Mouse (Mus musculus) neural tube, embryonic 12.5 days (tissue): Measurements from ENCODE around the gene Iars2. TPM values are rescaled to one million over a fixed set of nuclear protein-coding genes. Genes with fewer than 3 reads are reported as not detected.

Experiments
- ATAC-seq: fragments of 200-750 bp; cut with Nextera tagmentation; 2 replicates; pipeline ENCODE4 v1.8.0; 2017; ENCODE audit warnings: low read depth, mild to moderate bottlenecking, moderate TSS enrichment, moderate library complexity; ENCODE audit not compliant: low FRiP score
- H3K27ac ChIP-seq: fragments of 300-500 bp; sonication (generic); 2 replicates; pipeline ENCODE4 v1.5.1; 2016
- H3K27me3 ChIP-seq: fragments of 300-500 bp; sonication (generic); replicated peaks from 2 replicates; pipeline ENCODE4 v1.6.1; 2016; ENCODE audit warnings: mild to moderate bottlenecking
- H3K36me3 ChIP-seq: fragments of 300-500 bp; sonication (generic); 2 replicates; pipeline ENCODE4 v1.6.1; 2016; ENCODE audit warnings: mild to moderate bottlenecking
- H3K4me1 ChIP-seq: fragments of 300-500 bp; sonication (generic); 2 replicates; pipeline ENCODE4 v1.6.1; 2016
- H3K4me2 ChIP-seq: fragments of 300-500 bp; sonication (generic); replicated peaks from 2 replicates; pipeline ENCODE4 v1.6.1; 2016; ENCODE audit warnings: mild to moderate bottlenecking
- H3K4me3 ChIP-seq: fragments of 300-500 bp; sonication (generic); 2 replicates; pipeline ENCODE4 v1.5.1; 2016
- H3K9ac ChIP-seq: fragments of 300-500 bp; sonication (generic); 2 replicates; pipeline ENCODE4 v1.6.1; 2016; ENCODE audit warnings: mild to moderate bottlenecking
- H3K9me3 ChIP-seq: fragments of 300-500 bp; sonication (generic); 2 replicates; pipeline ENCODE4 v1.6.1; 2016; ENCODE audit warnings: mild to moderate bottlenecking
- WGBS: fragments of 180-500 bp; shearing (Covaris S2); methylation state at CpG from one replicate; pipeline ENCODE4 v1.1.7; 2016; 5-methylcytosine and 5-hydroxymethylcytosine counted together
- polyA plus RNA-seq: library from polyadenylated mRNA; unstranded; fragments of >200 nt; fragmentation: Nextera tagmentation; extraction: Ambion mirVana; gene quantifications from 2 replicates; pipeline ENCODE4 v1.2.1, GENCODE M21; 2016

The Iars2 gene
- polyA plus RNA-seq, 1 experiment from 2014 or later, result 25.5 TPM

DNA sequence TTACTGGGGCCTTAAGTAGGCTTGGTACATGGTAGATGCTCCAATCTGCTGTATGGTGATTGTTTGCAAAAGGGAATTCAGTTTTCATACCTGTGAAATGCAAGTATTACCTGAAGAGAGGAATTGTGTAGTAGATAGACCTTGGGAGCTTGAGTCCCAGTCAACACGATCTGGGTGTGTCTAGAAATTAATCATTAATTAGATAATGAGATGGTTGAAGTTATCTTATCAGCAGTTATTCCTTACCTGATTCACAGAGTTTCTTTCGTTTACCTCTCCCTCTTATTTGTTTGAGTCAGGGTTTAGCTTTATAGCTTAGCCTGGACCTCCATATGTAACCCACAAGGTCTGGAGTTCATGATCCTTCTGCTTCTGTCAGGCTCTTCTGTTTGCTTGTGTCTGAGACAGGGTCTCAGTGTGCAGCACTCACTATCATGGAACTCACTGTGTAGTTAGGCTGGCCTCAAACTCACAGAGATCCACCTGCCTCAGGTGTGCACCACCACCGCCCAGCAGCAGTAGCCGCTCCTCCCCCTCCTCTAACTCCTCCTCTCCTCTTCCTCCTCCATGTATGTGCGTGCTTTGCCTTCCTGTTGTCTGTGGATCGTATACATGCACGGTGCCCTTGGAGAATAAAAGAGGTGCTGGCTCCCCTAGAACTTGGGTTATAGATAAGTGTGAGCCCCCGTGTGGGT, 58.6 kb downstream of the Iars2 start:
- Histone ChIP-seq H3K36me3 (peaks cover 65% of the 10 kb centered on the region), H3K27ac (no peak overlapping the region), H3K4me3 (no peak overlapping the region), H3K9me3 (peaks cover 5% of the 10 kb centered on the region), H3K4me1 (no peaks in the 10 kb centered on the region), H3K4me2 (no peak overlapping the region), H3K9ac (no peak overlapping the region), H3K27me3 (no peaks in the 10 kb centered on the region)
- no peak for ATAC-seq
- 94% methylated on average over 8 of the region's 8 CpGs for WGBS

DNA sequence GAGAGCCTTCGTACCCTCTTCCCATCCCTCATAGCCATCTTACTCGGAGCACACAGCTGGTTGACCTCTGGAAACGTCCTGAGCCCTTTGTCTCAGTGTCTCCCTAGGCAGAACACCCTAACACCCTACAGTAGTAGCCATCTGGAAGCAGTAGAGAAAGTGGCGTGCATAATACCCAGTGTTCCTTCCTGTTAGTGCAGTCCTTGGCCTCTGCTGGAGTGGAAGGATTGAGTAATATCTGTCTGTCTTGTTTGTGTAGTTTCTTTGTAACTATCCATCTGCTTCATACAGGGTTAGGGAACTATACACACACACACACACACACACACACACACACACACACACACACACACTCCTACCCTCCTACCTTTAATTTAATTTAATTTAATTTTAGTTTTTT, 60.5 kb downstream of the Iars2 start:
- H3K9me3 ChIP-seq, result peaks cover 5% of the 10 kb centered on the region
- no peaks in the 10 kb centered on the region for H3K27me3 ChIP-seq
- no peak overlapping the region for H3K27ac ChIP-seq
- H3K36me3 ChIP-seq, result peaks cover 71% of the 10 kb centered on the region
- H3K9ac ChIP-seq, result no peak overlapping the region
- whole genome bisulfite sequencing, result 86% methylated on average over 4 of the region's 4 CpGs
- no peaks in the 10 kb centered on the region for H3K4me1 ChIP-seq
- ATAC-seq, result no peak
- H3K4me3 ChIP-seq, result no peak overlapping the region
- H3K4me2 ChIP-seq, result no peak overlapping the region

DNA sequence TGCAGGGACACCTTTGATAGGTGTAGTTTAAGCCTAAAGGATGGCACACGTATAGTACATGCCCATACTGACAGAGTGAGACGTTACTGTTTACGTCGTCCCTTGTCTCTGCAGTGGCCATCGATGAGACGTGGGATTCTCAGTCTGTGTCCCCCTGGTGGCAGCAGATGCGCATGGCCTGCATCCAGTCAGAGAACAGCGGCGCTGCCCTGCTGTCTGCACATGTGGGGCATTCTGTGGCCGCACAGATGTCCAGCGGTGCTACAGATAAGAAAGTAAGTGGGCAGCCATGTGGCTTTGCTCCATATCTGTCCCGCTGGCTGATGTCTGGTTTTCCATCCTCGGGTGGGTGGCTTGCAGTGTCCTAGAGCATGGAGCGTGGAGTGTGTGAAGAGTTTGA, 66.6 kb downstream of the Iars2 start:
- no peaks in the 10 kb centered on the region for H3K27me3 ChIP-seq
- H3K4me2 ChIP-seq, result no peak overlapping the region
- H3K9ac ChIP-seq, result no peak overlapping the region
- H3K27ac ChIP-seq, result no peak overlapping the region
- 62% methylated on average over 14 of the region's 14 CpGs for WGBS
- no peak for ATAC-seq
- H3K9me3 ChIP-seq, result no peaks in the 10 kb centered on the region
- H3K4me1 ChIP-seq, result no peaks in the 10 kb centered on the region
- peaks cover 77% of the 10 kb centered on the region for H3K36me3 ChIP-seq
- no peak overlapping the region for H3K4me3 ChIP-seq

DNA sequence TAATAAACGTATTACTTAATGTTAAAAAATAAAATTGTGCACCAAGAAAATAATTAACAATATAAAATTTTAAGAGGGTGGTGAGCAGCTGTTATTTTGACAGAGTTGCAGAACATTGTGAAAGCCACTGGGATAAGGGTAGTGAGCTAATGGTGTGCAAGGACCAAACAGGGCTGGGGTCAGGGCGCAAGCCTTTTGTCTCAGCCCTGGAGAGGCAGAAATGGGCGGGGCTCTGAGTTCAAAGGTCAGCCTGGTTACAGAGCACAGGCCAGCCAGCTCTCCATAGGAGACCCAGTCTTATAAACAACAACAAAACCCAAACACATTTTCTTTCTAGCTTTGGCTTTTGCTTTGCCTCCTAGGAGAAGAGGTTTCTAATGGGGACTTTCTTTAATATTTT, 72.4 kb downstream of the Iars2 start:
- H3K9me3 ChIP-seq, result no peaks in the 10 kb centered on the region
- no peak for ATAC-seq
- 34% methylated on average over 3 of the region's 3 CpGs for WGBS
- no peak overlapping the region for H3K27ac ChIP-seq
- H3K4me2 ChIP-seq, result no peak overlapping the region
- peaks cover 53% of the 10 kb centered on the region for H3K36me3 ChIP-seq
- no peaks in the 10 kb centered on the region for H3K27me3 ChIP-seq
- no peak overlapping the region for H3K4me3 ChIP-seq
- no peak overlapping the region for H3K9ac ChIP-seq
- no peaks in the 10 kb centered on the region for H3K4me1 ChIP-seq

DNA sequence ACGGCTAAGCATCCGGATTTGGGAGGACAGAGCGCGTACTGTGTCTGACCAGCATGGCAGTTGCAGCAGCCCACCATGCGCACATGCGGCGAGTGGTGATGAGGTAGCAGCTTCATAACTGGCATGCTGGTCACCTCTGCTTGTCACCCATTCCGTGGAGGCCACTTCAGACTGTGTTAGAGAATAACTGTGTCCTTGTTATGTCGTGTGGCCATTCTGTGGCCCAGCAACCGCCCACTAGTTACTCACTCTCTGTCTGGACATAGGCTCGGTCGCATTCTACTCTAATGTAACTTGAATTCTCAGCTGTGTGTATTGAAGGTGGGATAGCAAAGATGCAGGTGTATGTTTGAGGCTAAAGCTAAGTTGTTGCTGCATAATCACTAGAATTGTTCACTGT, 73.9 kb downstream of the Iars2 start:
- no peaks in the 10 kb centered on the region for H3K4me1 ChIP-seq
- peaks cover 53% of the 10 kb centered on the region for H3K36me3 ChIP-seq
- ATAC-seq, result no peak
- H3K9me3 ChIP-seq, result no peaks in the 10 kb centered on the region
- H3K9ac ChIP-seq, result no peak overlapping the region
- 91% methylated on average over 12 of the region's 12 CpGs for WGBS
- H3K4me3 ChIP-seq, result no peak overlapping the region
- no peak overlapping the region for H3K4me2 ChIP-seq
- H3K27me3 ChIP-seq, result no peaks in the 10 kb centered on the region
- no peak overlapping the region for H3K27ac ChIP-seq

DNA sequence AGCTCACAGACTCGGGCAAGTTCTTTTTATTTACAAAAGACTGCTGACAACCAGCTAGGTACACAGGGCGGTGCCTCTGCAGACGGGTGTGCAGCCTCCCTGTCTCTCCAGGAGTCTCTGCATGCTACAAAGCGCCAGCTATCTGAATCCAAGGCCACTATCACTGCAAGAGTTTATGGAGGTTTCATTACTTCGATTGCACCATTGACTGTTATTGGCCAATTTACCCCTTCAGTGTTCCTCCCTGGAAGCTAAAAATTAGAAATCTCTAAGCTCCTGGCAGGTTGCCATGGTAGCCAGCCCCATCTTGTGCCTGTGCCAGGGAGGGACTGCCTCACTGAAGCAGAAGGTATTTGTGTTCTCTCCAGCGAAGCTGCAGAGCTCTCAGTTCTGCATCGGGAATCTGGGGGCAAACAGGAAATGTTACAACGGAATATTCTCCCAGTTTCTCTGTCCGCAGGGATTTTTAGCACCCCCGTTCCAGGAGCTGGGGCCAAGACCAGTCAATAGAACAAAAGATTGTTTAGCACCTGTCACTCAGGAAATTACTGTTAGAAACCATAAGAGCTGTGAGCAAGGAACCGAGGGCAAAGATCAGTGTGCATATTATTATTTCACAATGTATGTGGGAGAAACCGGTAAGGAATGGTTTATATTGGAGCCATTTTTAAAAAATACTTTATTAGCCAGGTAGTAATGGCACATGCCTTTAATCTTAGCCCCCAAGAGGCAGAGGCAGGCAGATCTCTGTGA, 75.9 kb downstream of the Iars2 start:
- WGBS, result 63% methylated on average over 12 of the region's 12 CpGs
- Histone ChIP-seq H3K36me3 (peaks cover 59% of the 10 kb centered on the region), H3K4me1 (no peaks in the 10 kb centered on the region), H3K9ac (no peak overlapping the region), H3K27me3 (no peaks in the 10 kb centered on the region), H3K4me2 (no peak overlapping the region), H3K27ac (no peak overlapping the region), H3K9me3 (no peaks in the 10 kb centered on the region), H3K4me3 (no peak overlapping the region)
- ATAC-seq, result no peak

DNA sequence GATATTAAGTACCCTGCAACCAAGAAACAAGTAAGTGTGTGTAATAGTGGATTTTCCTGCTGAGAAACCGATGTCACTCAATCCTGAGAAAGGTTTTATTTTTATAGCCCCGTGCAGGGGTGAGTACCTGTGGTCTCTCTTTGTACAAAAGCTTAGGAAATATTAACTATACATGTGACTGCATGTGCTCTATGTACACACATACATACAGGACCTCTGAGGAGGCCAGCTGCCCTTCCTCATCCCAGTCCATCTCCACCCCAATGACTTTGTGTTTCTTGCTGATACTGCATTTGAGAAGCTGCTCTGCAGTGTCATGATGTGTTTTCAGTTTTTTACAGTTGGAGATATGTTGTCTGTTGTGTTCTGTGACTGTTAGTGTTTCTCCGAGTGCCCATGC, 76.8 kb downstream of the Iars2 start:
- H3K27ac ChIP-seq, result no peak overlapping the region
- H3K4me2 ChIP-seq, result no peak overlapping the region
- no peaks in the 10 kb centered on the region for H3K4me1 ChIP-seq
- H3K9me3 ChIP-seq, result no peaks in the 10 kb centered on the region
- WGBS, result 96% methylated on average over 3 of the region's 3 CpGs
- H3K9ac ChIP-seq, result no peak overlapping the region
- no peak for ATAC-seq
- no peak overlapping the region for H3K4me3 ChIP-seq
- no peaks in the 10 kb centered on the region for H3K27me3 ChIP-seq
- peaks cover 68% of the 10 kb centered on the region for H3K36me3 ChIP-seq

DNA sequence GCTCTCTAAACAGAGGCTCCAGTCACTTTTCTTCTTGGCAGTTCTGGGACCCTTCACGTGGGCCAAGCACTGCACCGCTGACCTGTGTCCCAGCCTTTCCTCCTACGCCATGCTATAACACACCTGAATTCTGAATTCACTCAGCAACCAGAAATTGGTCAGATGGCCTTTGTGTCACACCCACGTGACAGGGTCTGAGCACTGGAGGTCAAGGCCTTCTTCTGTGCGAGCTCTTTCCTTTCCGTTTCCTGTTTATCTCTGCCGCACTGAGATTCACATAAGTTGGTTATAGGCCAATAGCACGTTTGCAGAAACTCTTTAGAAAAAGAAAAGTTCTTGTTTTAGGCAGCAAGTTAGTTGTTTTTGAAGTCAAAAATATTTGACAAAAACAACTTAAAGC, 80.5 kb downstream of the Iars2 start:
- Histone ChIP-seq H3K9ac (no peak overlapping the region), H3K4me1 (no peaks in the 10 kb centered on the region), H3K27ac (no peak overlapping the region), H3K9me3 (no peaks in the 10 kb centered on the region), H3K27me3 (no peaks in the 10 kb centered on the region), H3K4me3 (no peak overlapping the region), H3K36me3 (peaks cover 79% of the 10 kb centered on the region), H3K4me2 (no peak overlapping the region)
- ATAC-seq, result no peak
- 93% methylated on average over 8 of the region's 8 CpGs for WGBS

DNA sequence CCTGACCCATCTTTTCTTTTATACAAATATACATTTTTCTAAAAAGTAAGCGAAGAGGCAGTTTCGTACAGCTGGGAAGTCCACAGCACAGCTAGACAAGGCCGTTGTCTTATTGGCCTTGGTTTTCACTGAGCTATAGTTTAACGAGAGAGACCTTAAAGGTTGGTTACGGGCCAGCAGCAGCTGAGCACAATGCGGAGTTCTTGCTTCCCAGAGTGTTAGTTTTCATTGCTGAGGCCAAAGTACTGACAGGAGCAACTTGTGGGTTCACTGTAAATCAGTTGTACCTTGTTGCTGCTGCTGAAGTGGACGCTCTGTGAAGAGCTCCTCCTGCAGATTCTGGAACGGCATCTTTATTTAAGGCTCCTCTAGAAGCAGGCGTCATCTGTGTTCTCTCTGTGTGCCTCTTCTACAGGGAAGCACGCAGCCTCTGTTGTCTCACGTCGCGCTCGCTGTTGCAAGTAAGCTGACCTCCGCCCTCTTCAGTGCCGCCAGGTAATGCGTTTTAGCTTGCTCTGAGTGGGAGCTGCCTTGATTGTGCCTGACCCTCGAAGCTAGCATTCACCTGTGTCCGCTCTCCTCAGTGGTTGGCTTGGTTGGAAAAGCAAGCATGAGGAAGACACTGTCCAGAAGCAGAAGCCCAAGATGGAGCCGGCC, 81.6 kb downstream of the Iars2 start:
- no peak overlapping the region for H3K9ac ChIP-seq
- H3K9me3 ChIP-seq, result no peaks in the 10 kb centered on the region
- ATAC-seq, result no peak
- 89% methylated on average over 20 of the region's 20 CpGs for WGBS
- no peak overlapping the region for H3K4me3 ChIP-seq
- no peaks in the 10 kb centered on the region for H3K4me1 ChIP-seq
- H3K4me2 ChIP-seq, result no peak overlapping the region
- H3K27ac ChIP-seq, result no peak overlapping the region
- peaks cover 73% of the 10 kb centered on the region for H3K36me3 ChIP-seq
- H3K27me3 ChIP-seq, result no peaks in the 10 kb centered on the region

DNA sequence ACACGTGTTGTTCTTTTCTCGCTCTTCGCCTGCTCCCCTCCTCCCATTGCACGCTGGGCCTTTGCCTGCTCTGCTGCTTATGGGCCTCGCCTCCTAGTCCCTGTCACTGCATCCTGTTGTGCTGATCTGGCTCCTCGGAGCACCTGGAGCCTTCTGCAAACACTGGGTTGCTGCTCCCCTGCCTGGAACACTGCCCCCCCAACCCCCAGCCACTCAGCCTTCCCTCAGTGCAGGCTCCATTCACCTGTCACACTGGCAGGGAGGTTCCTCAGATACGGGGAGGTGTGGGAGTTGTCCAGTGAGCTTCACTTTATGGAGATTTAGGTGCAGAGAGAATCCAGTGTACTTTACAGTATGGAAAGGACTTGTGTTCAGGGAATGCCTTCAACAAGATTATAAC, 83.7 kb downstream of the Iars2 start:
- Histone ChIP-seq H3K4me3 (no peak overlapping the region), H3K9ac (no peak overlapping the region), H3K4me2 (no peak overlapping the region), H3K27me3 (no peaks in the 10 kb centered on the region), H3K36me3 (peaks cover 63% of the 10 kb centered on the region), H3K27ac (no peak overlapping the region), H3K9me3 (no peaks in the 10 kb centered on the region), H3K4me1 (no peaks in the 10 kb centered on the region)
- 84% methylated on average over 7 of the region's 7 CpGs for WGBS
- ATAC-seq, result no peak

DNA sequence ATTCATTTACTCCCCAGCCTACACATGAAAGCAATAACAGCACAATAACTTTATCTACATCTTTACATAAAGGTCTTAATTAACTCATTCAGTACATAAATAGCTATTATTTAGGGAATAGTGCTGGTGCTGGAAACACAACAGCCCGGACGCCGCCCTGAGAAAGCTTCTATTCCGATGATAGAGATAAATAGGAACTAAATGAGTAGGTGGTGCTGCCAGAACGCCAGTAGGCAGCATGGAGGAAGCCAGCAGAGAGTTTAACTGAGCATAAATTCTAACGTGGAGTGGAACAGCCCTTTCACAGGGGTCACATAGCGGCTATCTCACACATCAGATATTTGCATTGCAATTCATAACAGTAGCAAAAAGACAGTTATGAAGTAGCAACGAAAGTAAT, 86.2 kb downstream of the Iars2 start:
- Histone ChIP-seq H3K4me1 (no peaks in the 10 kb centered on the region), H3K27me3 (no peaks in the 10 kb centered on the region), H3K9ac (no peak overlapping the region), H3K4me3 (no peak overlapping the region), H3K4me2 (no peak overlapping the region), H3K27ac (no peak overlapping the region), H3K9me3 (no peaks in the 10 kb centered on the region), H3K36me3 (peaks cover 58% of the 10 kb centered on the region)
- 84% methylated on average over 8 of the region's 8 CpGs for WGBS
- no peak for ATAC-seq

DNA sequence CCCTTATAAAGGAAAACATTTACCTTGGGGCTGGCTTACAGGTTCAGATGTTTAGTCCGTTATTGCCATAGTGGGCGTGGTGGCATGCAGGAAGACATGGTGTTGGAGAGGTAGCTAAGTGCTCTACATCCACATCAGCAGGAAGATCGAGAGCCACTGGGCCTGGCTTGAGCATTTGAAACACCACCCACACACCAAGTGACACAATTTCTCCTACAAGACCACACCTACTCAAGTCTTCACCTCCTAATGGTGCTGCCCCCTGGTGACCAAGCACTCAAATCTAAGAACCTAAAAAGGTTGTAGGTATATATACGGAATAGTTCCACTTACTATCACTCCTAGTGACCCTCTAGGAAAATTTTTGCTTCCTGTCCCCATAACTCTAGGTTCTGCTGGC, 92.7 kb downstream of the Iars2 start:
- no peaks in the 10 kb centered on the region for H3K27me3 ChIP-seq
- ATAC-seq, result no peak
- peaks cover 34% of the 10 kb centered on the region for H3K36me3 ChIP-seq
- H3K27ac ChIP-seq, result no peak overlapping the region
- no peak overlapping the region for H3K4me2 ChIP-seq
- H3K9me3 ChIP-seq, result no peaks in the 10 kb centered on the region
- no peak overlapping the region for H3K4me3 ChIP-seq
- WGBS, result 88% methylated on average over 4 of the region's 4 CpGs
- no peaks in the 10 kb centered on the region for H3K4me1 ChIP-seq
- H3K9ac ChIP-seq, result no peak overlapping the region
